Mouse (Mus musculus) heart, adult 11 months (tissue): Measurements from ENCODE around the gene Gm21972.
A peak's percentile ranks its signal among the peaks of the same experiment; 100 is the strongest.

Source experiments
- DNase-seq: peaks from one replicate; pipeline ENCODE4 v3.0.0; 2022

Gene Gm21972

GRCm38 (mm10) chr1:86174602-86175001 lies 41.2 kb downstream of the Gm21972 start:
- no peak for DNase-seq

- DNase-seq: no peak
Observed at GRCm38 (mm10) chr1:86176066-86176465, 42.6 kb downstream of the Gm21972 start.

- DNase-seq: peak; percentile 94
Observed at GRCm38 (mm10) chr1:86178462-86179253, 45.2 kb downstream of the Gm21972 start.

GRCm38 (mm10) chr1:86182004-86182709 lies 48.7 kb downstream of the Gm21972 start:
- no peak for DNase-seq

GRCm38 (mm10) chr1:86183577-86184263 lies 50.3 kb downstream of the Gm21972 start:
- no peak for DNase-seq

GRCm38 (mm10) chr1:86186762-86187161 lies 53.3 kb downstream of the Gm21972 start:
- DNase-seq: no peak

GRCm38 (mm10) chr1:86187856-86188255 lies 54.4 kb downstream of the Gm21972 start:
- DNase-seq: no peak

GRCm38 (mm10) chr1:86188271-86188670 lies 54.8 kb downstream of the Gm21972 start:
- no peak for DNase-seq

GRCm38 (mm10) chr1:86189034-86189702 lies 55.7 kb downstream of the Gm21972 start:
- no peak for DNase-seq

GRCm38 (mm10) chr1:86190843-86191242 lies 57.4 kb downstream of the Gm21972 start:
- DNase-seq: no peak

GRCm38 (mm10) chr1:86194044-86194443 lies 60.6 kb downstream of the Gm21972 start:
- DNase-seq: no peak

- no peak for DNase-seq
Observed at GRCm38 (mm10) chr1:86198276-86198675, 64.8 kb downstream of the Gm21972 start.

- no peak for DNase-seq
Observed at GRCm38 (mm10) chr1:86199026-86199425, 65.6 kb downstream of the Gm21972 start.

- DNase-seq: no peak
Observed at GRCm38 (mm10) chr1:86201312-86201711, 67.9 kb downstream of the Gm21972 start.

GRCm38 (mm10) chr1:86202617-86203219 lies 69.3 kb downstream of the Gm21972 start:
- DNase-seq: no peak

GRCm38 (mm10) chr1:86210676-86211075 lies 77.2 kb downstream of the Gm21972 start:
- DNase-seq: no peak

GRCm38 (mm10) chr1:86211498-86211897 lies 78.1 kb downstream of the Gm21972 start:
- DNase-seq: no peak
